Mouse (Mus musculus): ENCODE measurements around the gene Golga4. TPM values are rescaled to one million over a fixed set of nuclear protein-coding genes. Genes with fewer than 3 reads are reported as not detected.

Golga4 gene
- polyA plus RNA-seq, 1 experiment from 2014 or later, result 30.6 TPM

DNA sequence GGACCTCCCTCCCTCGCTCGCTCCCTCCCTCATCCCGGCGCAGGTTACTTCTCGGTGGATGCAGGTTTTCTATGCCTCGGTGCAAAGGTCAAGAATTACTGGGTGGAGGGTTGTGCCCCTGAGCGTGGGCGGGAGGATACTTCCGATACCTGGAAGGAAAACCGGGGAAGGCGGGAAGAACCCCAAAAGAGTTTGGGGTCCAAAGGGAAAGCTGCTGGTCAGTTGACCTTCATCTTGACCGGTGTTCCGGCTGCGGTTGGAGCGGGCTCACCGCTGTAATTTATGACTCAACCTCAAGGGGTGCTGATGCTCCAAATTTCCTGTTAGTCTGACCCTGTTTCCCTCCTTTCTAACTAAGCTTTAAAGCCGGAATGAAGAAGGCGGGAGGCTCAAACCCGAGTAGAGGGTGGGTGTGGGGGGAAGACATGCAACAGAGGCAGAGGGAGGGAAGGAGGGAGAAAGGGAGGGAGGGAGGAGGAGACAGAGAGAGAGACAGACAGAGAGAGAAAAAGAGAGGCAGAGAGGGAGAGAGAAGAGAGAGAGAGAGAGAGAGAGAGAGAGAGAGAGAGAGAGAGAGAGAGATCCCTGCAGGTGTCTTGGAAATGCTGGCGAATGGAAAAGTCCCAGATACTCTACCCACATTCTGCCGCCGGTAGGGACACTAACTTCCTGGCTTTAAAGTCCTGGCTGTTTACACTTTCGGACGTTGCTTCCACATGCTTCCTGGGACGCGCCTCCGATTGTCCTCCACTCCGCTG is 17.8 kb upstream of the Golga4 start:
- peak overlapping the region; percentile 59 for H3K4me2 ChIP-seq (replicated peaks; ENCODE audit: low read depth, low read length)
- H3K9me3 ChIP-seq (ENCODE audit: low read length), result no peaks in the 10 kb centered on the region
- no peaks in the 10 kb centered on the region; the same call in 1 of the 2 replicates for H3K4me1 ChIP-seq (ENCODE audit: insufficient read depth, low read depth, low read length)
- H3K36me3 ChIP-seq (ENCODE audit: insufficient read depth, low read length), result no peaks in the 10 kb centered on the region
- TF ChIP-seq EP300 (IDR thresholded peaks at IDR 0.05), result no peak
- peak; percentile 65 for TF ChIP-seq CTCF (IDR thresholded peaks at IDR 0.05)
- no peak overlapping the region for H3K27ac ChIP-seq (ENCODE audit: low read length)
- H3K27me3 ChIP-seq (replicated peaks; ENCODE audit: insufficient read depth, low read length), result peaks cover 22% of the 10 kb centered on the region
- peak overlapping the region; percentile 37 for H3K4me3 ChIP-seq (ENCODE audit: low read depth, low read length)
- no peak overlapping the region for H3K9ac ChIP-seq (replicated peaks; ENCODE audit: low read depth)
- WGBS, result under 1% methylated on average over 28 of the region's 28 CpGs
- peak; percentile 45; the same call in 1 of the 2 replicates for ATAC-seq
- DNase-seq (ENCODE audit: low spot score), result peak; percentile 81

DNA sequence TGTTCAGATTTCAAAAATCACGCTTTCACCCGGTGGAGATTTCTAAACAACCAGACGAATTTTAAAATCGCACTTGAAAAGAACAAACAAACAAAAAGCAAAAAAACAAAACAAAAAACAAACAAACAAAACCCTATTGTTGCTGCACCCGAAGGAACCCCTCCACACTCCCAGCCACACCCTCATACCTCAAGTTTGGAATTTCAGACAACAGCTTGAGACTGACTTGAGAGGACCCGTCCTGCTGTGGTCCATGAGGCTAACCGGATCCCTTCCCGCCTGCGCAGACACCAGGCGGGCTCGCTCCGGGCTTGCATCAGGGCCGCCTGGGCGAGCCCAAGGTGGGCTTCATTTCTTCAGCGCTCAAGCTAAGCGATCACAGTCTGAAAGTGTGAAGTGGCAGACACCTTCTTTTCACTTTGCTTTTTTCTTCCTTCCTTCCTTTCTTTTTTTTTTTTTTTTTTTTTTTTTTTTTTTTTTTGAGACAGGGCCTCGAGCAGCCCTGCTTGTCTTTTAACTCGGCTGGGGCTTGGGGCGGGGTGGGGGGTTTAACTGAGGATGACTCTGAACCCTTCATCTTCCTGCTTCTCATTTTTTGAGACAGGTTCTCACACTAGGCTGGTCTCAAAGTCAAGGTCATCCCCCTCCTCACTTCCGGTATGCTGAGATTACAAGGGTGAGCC is 17.0 kb upstream of the Golga4 start:
- TF ChIP-seq CTCF (IDR thresholded peaks at IDR 0.05) (no peak), EP300 (IDR thresholded peaks at IDR 0.05) (no peak)
- peaks cover 22% of the 10 kb centered on the region for H3K27me3 ChIP-seq (replicated peaks; ENCODE audit: insufficient read depth, low read length)
- peak; percentile 28 for DNase-seq (ENCODE audit: low spot score)
- 1% methylated on average over 20 of the region's 20 CpGs for WGBS
- H3K4me2 ChIP-seq (replicated peaks; ENCODE audit: low read depth, low read length), result peak overlapping the region; percentile 59
- H3K4me1 ChIP-seq (ENCODE audit: insufficient read depth, low read depth, low read length), result no peaks in the 10 kb centered on the region; the same call in 1 of the 2 replicates
- no peaks in the 10 kb centered on the region for H3K9me3 ChIP-seq (ENCODE audit: low read length)
- H3K27ac ChIP-seq (ENCODE audit: low read length), result no peak overlapping the region
- peak; percentile 20 for ATAC-seq
- H3K9ac ChIP-seq (replicated peaks; ENCODE audit: low read depth), result no peak overlapping the region
- peak overlapping the region; percentile 37 for H3K4me3 ChIP-seq (ENCODE audit: low read depth, low read length)
- H3K36me3 ChIP-seq (ENCODE audit: insufficient read depth, low read length), result no peaks in the 10 kb centered on the region

DNA sequence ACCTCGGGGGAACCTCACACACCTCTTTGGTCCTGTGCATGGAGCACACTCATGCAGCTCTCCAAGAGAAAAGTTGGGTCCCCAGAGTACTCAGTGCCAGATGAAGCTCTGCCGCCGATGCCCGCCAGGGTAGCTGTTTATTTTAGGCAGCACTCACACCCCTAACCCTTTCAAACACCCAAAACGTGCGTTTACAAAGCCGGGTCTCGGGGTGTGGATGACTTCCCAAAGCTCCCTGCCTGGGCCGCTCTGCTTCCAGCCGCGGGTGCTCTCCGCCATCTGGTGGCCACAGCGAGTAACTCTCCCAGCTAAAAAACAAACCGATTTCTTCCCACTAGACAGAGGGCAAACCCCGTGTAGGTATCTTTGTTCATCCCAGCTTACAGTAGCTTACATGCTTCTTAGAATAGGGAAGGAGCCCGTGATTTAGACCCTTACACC is 16.5 kb upstream of the Golga4 start:
- H3K27ac ChIP-seq (ENCODE audit: low read length), result no peak overlapping the region
- no peaks in the 10 kb centered on the region for H3K36me3 ChIP-seq (ENCODE audit: insufficient read depth, low read length)
- WGBS, result under 1% methylated on average over 16 of the region's 16 CpGs
- no peaks in the 10 kb centered on the region for H3K9me3 ChIP-seq (ENCODE audit: low read length)
- no peaks in the 10 kb centered on the region; the same call in 1 of the 2 replicates for H3K4me1 ChIP-seq (ENCODE audit: insufficient read depth, low read depth, low read length)
- H3K9ac ChIP-seq (replicated peaks; ENCODE audit: low read depth), result no peak overlapping the region
- peak overlapping the region; percentile 59 for H3K4me2 ChIP-seq (replicated peaks; ENCODE audit: low read depth, low read length)
- peaks cover 18% of the 10 kb centered on the region for H3K27me3 ChIP-seq (replicated peaks; ENCODE audit: insufficient read depth, low read length)
- TF ChIP-seq EP300 (IDR thresholded peaks at IDR 0.05), result no peak
- TF ChIP-seq CTCF (IDR thresholded peaks at IDR 0.05), result peak; percentile 92
- peak overlapping the region; percentile 37; the same call in 1 of the 2 replicates for H3K4me3 ChIP-seq (ENCODE audit: low read depth, low read length)
- ATAC-seq (peak; percentile 79), DNase-seq (ENCODE audit: low spot score) (peak; percentile 81)

DNA sequence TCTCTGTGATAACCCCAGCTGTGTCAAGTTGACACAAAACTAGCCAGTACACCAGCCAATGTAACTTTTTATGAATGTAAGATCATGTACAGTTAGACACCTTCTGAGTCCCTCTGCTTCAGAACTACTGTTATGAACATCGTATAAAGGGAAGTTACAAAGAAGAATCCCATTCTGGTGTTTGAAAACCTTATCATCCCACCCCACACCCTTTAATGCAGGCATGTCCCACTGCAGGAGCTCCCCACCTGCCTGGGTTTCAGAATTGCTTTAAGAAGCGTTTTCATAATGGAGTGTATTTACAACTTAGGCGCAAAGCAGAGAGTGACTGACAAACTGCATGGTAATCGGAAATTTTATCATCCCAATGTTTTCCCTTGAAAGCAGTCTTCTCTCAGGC is 14.9 kb upstream of the Golga4 start:
- no peak for DNase-seq (ENCODE audit: low spot score)
- Histone ChIP-seq H3K4me2 (replicated peaks; ENCODE audit: low read depth, low read length) (no peak overlapping the region), H3K9me3 (ENCODE audit: low read length) (no peaks in the 10 kb centered on the region), H3K27me3 (replicated peaks; ENCODE audit: insufficient read depth, low read length) (peaks cover 14% of the 10 kb centered on the region), H3K4me3 (ENCODE audit: low read depth, low read length) (no peak overlapping the region), H3K27ac (ENCODE audit: low read length) (no peak overlapping the region), H3K9ac (replicated peaks; ENCODE audit: low read depth) (no peak overlapping the region), H3K4me1 (ENCODE audit: insufficient read depth, low read depth, low read length) (no peaks in the 10 kb centered on the region; the same call in 1 of the 2 replicates), H3K36me3 (ENCODE audit: insufficient read depth, low read length) (no peaks in the 10 kb centered on the region)
- ATAC-seq, result no peak
- no peak for TF ChIP-seq CTCF (IDR thresholded peaks at IDR 0.05)
- no peak for TF ChIP-seq EP300 (IDR thresholded peaks at IDR 0.05)
- 83% methylated on average over 4 of the region's 4 CpGs for WGBS

DNA sequence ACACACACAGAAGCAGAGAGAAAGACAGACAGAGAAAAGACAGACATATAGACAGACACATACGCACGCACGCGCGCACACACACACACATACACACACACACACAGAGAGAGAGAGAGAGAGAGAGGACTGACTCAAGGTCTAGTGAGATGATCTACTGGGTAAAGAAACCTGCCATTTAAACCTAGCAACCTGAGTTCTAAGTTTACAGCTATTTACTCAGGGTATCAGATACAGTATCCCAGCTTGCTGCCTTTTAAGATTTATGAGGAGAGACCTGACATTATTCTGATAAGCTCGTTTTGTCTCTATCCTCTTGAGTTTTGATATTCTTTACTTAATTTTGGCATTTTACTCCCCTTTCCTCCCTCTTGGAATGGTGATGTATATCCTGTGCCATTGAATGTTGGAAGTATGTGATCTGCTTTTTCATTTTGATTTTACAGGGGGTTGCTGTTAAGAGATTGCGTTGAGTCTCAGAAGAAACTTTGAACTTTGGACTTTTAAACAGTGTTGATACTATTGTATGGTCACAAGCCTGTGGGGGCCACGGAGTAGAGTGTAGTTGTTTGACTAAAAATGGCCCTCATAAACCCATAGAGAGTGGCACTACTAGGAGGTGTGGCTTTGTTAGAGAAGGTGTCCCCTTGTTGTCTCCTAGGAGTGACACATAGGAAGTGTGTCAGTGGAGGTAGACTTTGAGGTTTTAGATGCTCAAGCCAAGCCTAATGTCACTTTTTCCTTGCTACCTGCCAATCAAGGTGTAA is 13.0 kb upstream of the Golga4 start:
- DNase-seq (ENCODE audit: low spot score), result no peak
- TF ChIP-seq EP300 (IDR thresholded peaks at IDR 0.05), result no peak
- no peak for TF ChIP-seq CTCF (IDR thresholded peaks at IDR 0.05)
- no peak overlapping the region for H3K27ac ChIP-seq (ENCODE audit: low read length)
- no peak for ATAC-seq
- 79% methylated on average over 8 of the region's 8 CpGs for WGBS
- no peak overlapping the region for H3K4me3 ChIP-seq (ENCODE audit: low read depth, low read length)
- H3K36me3 ChIP-seq (ENCODE audit: insufficient read depth, low read length), result no peaks in the 10 kb centered on the region
- H3K27me3 ChIP-seq (replicated peaks; ENCODE audit: insufficient read depth, low read length), result peaks cover under 1% of the 10 kb centered on the region
- H3K4me2 ChIP-seq (replicated peaks; ENCODE audit: low read depth, low read length), result no peak overlapping the region
- H3K9ac ChIP-seq (replicated peaks; ENCODE audit: low read depth), result no peak overlapping the region
- no peaks in the 10 kb centered on the region for H3K4me1 ChIP-seq (ENCODE audit: insufficient read depth, low read depth, low read length)
- no peaks in the 10 kb centered on the region for H3K9me3 ChIP-seq (ENCODE audit: low read length)

DNA sequence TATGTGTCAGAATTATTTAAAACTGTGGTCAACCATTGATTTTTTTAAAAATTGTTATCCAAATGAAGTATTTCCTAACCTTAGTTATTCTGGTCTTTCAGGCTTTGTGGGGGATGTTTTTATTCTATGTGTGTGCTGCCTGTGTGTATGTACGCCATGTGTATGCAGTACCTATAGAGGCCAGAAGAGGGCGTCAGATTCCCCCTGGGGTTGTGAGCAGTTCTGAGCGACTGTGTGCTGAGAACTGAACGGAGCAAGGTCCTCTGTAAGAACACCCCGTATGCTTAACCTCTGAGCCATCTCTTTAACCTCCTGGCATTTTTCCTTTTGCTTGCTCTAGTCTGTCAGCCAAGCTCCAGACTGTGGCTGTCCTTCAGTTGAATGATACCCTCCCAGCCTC is 12.0 kb upstream of the Golga4 start:
- Histone ChIP-seq H3K9me3 (ENCODE audit: low read length) (no peaks in the 10 kb centered on the region), H3K36me3 (ENCODE audit: insufficient read depth, low read length) (no peaks in the 10 kb centered on the region), H3K27me3 (replicated peaks; ENCODE audit: insufficient read depth, low read length) (no peaks in the 10 kb centered on the region), H3K27ac (ENCODE audit: low read length) (no peak overlapping the region), H3K4me3 (ENCODE audit: low read depth, low read length) (no peak overlapping the region), H3K4me2 (replicated peaks; ENCODE audit: low read depth, low read length) (no peak overlapping the region), H3K4me1 (ENCODE audit: insufficient read depth, low read depth, low read length) (no peaks in the 10 kb centered on the region), H3K9ac (replicated peaks; ENCODE audit: low read depth) (no peak overlapping the region)
- DNase-seq (ENCODE audit: low spot score) (no peak), ATAC-seq (no peak)
- no peak for TF ChIP-seq EP300 (IDR thresholded peaks at IDR 0.05)
- peak; percentile 17 for TF ChIP-seq CTCF (IDR thresholded peaks at IDR 0.05)
- 90% methylated on average over 5 of the region's 5 CpGs for WGBS

Measured in lung, postnatal 0 days (tissue).